In the genomic region with DNA sequence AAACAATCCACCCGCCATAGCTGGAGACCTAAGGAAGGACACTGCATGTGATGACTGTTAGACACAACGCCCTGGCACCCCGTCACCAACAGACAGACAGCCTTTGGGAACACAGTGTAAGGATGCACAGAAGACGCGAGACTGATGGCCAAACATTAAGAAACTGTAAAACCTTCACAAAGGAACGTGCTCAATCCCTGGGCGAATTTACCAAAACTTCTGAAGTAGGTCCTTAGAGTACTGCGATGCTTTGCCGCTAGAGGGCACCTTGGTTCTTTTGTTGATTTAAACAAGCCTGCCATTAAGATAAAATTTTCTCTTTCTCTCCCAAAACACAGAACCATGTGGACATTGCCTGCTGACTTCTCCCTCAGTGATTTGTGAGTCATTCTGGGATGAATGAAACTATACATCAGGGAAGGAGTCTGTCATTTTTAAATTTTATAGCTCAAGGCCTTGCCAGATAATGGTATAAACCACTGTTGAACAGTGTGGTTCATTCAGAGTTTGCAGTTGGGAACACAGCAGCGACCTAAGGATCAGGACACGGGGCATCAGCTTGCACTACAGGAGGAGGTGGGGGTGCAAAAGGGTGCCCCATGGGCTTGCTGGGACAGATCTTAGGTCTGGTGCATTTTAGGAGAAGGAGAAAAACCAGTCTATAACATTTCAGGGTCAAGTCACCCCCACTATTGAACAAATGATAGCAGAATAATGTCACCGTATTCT, we compare ENCODE assay signal across 9 mouse cellular contexts. TPM values are rescaled to one million over a fixed set of nuclear protein-coding genes. Genes with fewer than 3 reads are reported as not detected.
DNase-seq lines count a peak whose midpoint lies in the region; ATAC-seq lines count a peak whose summit lies in the region.
"Had no signal": no experiment of that assay in that cellular context is flagged by ENCODE, and none has a peak within 500 bp of the region (broad histone marks: within the 10 kb centered on the region; RNA-seq: fewer than 3 reads in every experiment).

No protein-coding gene starts in this region.

- intact Hi-C loops in heart, postnatal 10 days (cut with DNase I) = loop anchor here (1.0 to 2.0 kb wide), 3 partner anchors 33 to 260 kb away; no protein-coding TSS in a partner anchor

- no peak overlapping the region for H3K4me3 ChIP-seq in embryonic facial prominence, embryonic 11.5 days (ENCODE audit: low read depth, low read length)
- H3K4me3 ChIP-seq: liver, embryonic 15.5 days had no signal

- H3K4me2 ChIP-seq in embryonic facial prominence, embryonic 11.5 days (ENCODE audit: low read depth, low read length) = no peak overlapping the region
- H3K4me2 ChIP-seq: liver, embryonic 15.5 days had no signal

- H3K9ac ChIP-seq in embryonic facial prominence, embryonic 11.5 days (replicated peaks; ENCODE audit: low read length) = no peak overlapping the region
- H3K9ac ChIP-seq: liver, embryonic 15.5 days had no signal

- H3K9me3 ChIP-seq in embryonic facial prominence, embryonic 11.5 days (replicated peaks; ENCODE audit: control insufficient read depth, low read length) = no peaks in the 10 kb centered on the region
- H3K9me3 ChIP-seq: liver, embryonic 15.5 days had no signal

- no peaks in the 10 kb centered on the region for H3K4me1 ChIP-seq in embryonic facial prominence, embryonic 11.5 days (ENCODE audit: control insufficient read depth, insufficient read depth, low read length)
- H3K4me1 ChIP-seq: liver, embryonic 15.5 days had no signal

- DNase-seq in adrenal gland, adult (ENCODE audit: inconsistent age in 2 of 2, low spot score in 1 of 2) = peak; percentile 41 to 85
- DNase-seq in adrenal gland, adult 8-10 months = no peak
- peak; percentile 77 for DNase-seq in adrenal gland, postnatal 14 days
- DNase-seq in embryonic facial prominence, embryonic 11.5 days (ENCODE audit: low spot score) = peak; percentile 92
- DNase-seq in heart, postnatal 10 days = peak; percentile 70 to 84
- peak; percentile 67 for DNase-seq in layer of hippocampus, adult 9-11 months
- DNase-seq in right cerebral cortex, postnatal 14 days = peak; percentile 87

- no peaks in the 10 kb centered on the region for H3K27me3 ChIP-seq in embryonic facial prominence, embryonic 11.5 days (ENCODE audit: control insufficient read depth, insufficient read depth, low read length)
- H3K27me3 ChIP-seq: liver, embryonic 15.5 days had no signal

- no peaks in the 10 kb centered on the region for H3K36me3 ChIP-seq in embryonic facial prominence, embryonic 11.5 days (replicated peaks; ENCODE audit: control insufficient read depth, insufficient read depth, low read depth, low read length)

- peak; percentile 34; the same call in 1 of the 2 replicates for ATAC-seq in embryonic facial prominence, embryonic 11.5 days (replicated peaks; ENCODE audit: insufficient number of reproducible peaks, low FRiP score, low TSS enrichment, low read depth)
- ATAC-seq in megakaryocyte-erythroid progenitor cell, adult 5-6 weeks (replicated peaks; ENCODE audit: low FRiP score, low TSS enrichment, poor library complexity, severe bottlenecking) = peak; percentile 71

- no peak overlapping the region for H3K27ac ChIP-seq in embryonic facial prominence, embryonic 11.5 days (replicated peaks; ENCODE audit: low read depth, low read length)
- H3K27ac ChIP-seq: liver, embryonic 15.5 days had no signal

- 44% methylated on average over 12 of the region's 12 CpGs for WGBS in embryonic facial prominence, embryonic 11.5 days

RNA-seq across cellular contexts. Expression of a gene that starts 28.6 kb away (rescaled TPM):
- 10 to 100 TPM; 11.8 to 18.1 (median 14.3) TPM for total RNA-seq in adrenal gland, adult 8-10 months (2022)
- total RNA-seq in adrenal gland, postnatal 14 days (2021) = 56.5 and 57.5 TPM in 2 replicates
- polyA plus RNA-seq in embryonic facial prominence, embryonic 11.5 days (2014; fragmentation: Nextera tagmentation; extraction: Ambion mirVana) = 509 and 581 TPM in 2 replicates
- total RNA-seq in heart, postnatal 10 days (2021) = 10 to 100 TPM; 66.0 to 67.2 TPM
- total RNA-seq in megakaryocyte-erythroid progenitor cell, adult 5-6 weeks (2014; fragmentation: Nextera tagmentation) = 452 and 588 TPM in 2 replicates
- 396 and 475 TPM in 2 replicates for total RNA-seq in megakaryocyte-erythroid progenitor cell, adult 5-6 weeks (2017)

RNA-seq across cellular contexts. Expression of a gene that starts 52.6 kb away (rescaled TPM):
- total RNA-seq in adrenal gland, adult 8-10 months (2022) = 10 to 100 TPM; 12.0 to 16.9 (median 12.8) TPM
- 11.6 and 12.0 TPM in 2 replicates for total RNA-seq in adrenal gland, postnatal 14 days (2021)
- polyA plus RNA-seq in embryonic facial prominence, embryonic 11.5 days (2014; fragmentation: Nextera tagmentation; extraction: Ambion mirVana) = 85.6 and 94.5 TPM in 2 replicates
- 10 to 100 TPM; 17.8 to 21.1 TPM for total RNA-seq in heart, postnatal 10 days (2021)
- 18.0 and 22.8 TPM in 2 replicates for total RNA-seq in megakaryocyte-erythroid progenitor cell, adult 5-6 weeks (2014; fragmentation: Nextera tagmentation)
- 83.8 and 89.2 TPM in 2 replicates for total RNA-seq in megakaryocyte-erythroid progenitor cell, adult 5-6 weeks (2017)
